Mouse (Mus musculus) embryonic stem cell, embryonic (primary cell): ENCODE measurements at regions not wholly inside any gene's neighbourhood (a gene's known extent, or its start where the extent isn't known, plus 50 kb on each side); places are given as distances from the start of the nearest gene placed in this dataset.
"Not testable (repeated sequence)": the region's sequence is repeated elsewhere in the genome, so short reads cannot be mapped to it uniquely, and the experiment has no call there.

ENCODE experiments used
- CTCF ChIA-PET, 4 experiments: fragments of 300-600 bp in 2 of 4; fragments of 350-600 bp in 2 of 4; sonication (Branson Sonifier 250); formaldehyde crosslinking; loops; one replicate each; lab custom pipeline; 2022; ENCODE audit warnings: inconsistent platforms in 2 of 4; lab: Charles Lee
- POLR2A ChIA-PET, 4 experiments: fragments of 300-600 bp in 2 of 4; fragments of 350-600 bp in 2 of 4; sonication (Branson Sonifier 250); formaldehyde crosslinking; loops; one replicate each; lab custom pipeline; 2022; ENCODE audit warnings: antibody characterized with exemption in 4 of 4, inconsistent platforms in 1 of 4; lab: Charles Lee

DNA sequence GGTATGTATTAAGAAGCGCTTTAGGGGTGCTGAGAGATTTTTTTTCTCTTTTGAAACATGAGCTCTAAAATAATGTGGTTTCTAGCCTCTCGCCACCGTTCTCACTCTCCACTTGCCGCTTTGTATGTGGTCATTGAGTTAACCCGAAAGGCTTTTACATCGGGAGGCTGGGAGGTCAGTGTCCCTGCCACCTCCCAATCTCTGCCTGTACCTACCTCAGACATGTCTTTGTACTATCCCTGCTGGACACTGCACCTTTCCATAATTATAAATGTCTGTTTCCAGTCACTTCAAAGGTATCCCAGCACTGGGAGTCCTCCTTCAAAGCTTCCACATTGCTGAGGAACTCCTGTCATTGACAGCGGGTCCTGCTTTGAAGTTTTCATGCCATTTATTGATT, 347.6 kb upstream of the Tbc1d2b start:
- POLR2A ChIA-PET: no interaction called here
- CTCF ChIA-PET: interaction anchor here in 1 of 4 experiments (0.6 kb wide), 2 partner anchors 10 to 810 kb away, joined by 3 read pairs; no protein-coding TSS in a partner anchor

DNA sequence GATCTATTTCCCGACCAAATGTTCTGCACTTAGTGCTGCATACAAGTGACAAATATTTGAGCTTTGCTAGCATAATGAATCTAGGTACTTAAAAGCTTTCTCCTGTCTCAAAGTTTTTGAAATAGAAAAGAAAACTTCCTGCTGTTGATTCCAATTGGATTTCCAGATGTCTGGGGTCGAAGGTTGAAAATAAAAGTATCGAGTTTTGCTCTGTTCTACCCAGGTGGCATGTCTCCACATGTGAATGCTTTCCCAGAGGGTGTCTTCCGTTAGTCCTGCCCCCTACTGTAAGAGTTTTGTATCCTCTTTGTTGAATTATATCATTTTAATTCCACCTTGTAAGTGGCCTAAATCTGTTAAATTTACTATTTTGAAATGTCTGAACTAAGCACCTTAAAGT, 327.3 kb upstream of the Tbc1d2b start:
- CTCF ChIA-PET: no interaction called here
- POLR2A ChIA-PET: no interaction called here

DNA sequence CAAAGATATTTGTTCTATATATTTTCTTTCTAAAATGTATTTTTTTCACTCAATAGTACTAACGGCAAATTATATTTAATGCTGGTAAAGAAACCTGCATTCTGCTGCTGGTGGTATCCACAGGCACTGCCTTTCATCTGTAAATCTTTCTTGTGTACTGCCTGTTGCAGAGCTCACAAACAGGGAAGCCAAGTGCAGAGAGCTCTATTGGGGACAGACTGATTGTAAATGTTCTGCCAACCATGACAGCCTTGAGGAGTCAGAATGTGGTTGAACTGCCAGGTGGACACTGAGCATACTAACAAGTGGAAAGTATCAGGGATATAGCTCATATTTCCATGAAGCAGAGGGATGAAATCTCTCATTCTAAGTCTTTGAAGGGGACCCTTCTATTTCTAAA, 286.1 kb upstream of the Tbc1d2b start:
- POLR2A ChIA-PET: no interaction called here
- CTCF ChIA-PET: no interaction called here

DNA sequence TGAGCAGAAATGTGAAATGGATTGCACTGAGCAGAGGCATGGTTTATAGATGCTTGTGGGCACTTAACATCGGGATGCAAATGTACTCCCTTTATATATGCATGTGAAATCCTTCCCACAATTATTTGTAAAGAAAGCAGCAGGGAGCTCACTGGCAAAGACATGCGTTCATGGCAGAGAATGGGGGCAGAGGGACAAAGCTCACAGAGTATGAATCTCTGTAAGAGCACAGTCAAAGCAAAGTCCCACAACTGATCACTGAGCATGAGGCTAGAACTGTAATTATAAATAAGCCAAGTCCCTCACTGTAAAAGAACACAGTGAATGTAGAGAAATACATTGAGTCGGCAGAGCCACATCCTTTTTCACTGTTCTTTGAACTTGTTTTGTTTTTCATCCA, 285.6 kb upstream of the Tbc1d2b start:
- CTCF ChIA-PET: no interaction called here
- POLR2A ChIA-PET: no interaction called here

DNA sequence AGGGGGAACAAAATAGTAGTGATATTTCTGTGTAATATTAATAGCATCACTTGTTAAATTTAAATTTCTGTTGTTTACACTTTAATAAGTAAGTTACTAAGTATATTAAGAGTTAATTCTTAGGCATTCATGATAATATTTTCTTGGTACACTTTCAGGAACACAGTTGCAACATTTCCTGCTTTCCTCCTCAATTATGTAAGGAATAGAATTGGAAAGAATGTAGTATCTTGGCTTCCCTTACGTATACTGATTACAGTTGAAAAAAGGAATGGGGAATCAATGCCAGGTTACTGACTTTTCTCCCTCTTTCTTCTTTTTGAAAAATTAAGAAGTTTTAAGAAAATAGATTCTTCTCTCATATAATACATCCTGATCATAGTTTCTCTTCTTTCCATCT, 277.3 kb upstream of the Tbc1d2b start:
- ChIA-PET CTCF (no interaction called here), POLR2A (no interaction called here)

DNA sequence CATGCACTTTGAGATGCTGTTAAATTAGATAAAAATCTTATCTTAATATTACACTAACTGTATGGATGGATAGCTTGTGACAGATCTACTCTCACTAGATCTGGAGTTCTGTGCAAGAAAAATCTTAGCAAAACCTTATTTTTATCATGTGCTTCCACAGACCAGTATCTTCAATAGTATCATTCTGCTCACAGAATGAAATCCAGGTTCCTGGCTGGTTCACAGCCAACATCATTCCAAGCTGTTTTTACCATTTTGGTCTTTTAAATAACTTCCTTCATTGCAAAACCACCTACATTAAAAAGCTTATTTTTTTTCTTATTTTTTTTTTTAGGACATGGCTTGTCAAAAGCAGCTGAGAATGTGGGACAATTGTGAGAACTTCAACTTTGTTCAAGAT, 276.1 kb upstream of the Tbc1d2b start:
- POLR2A ChIA-PET: no interaction called here
- CTCF ChIA-PET: interaction anchor here in 2 of 4 experiments (0.7 to 1.4 kb wide), 2 partner anchors 340 to 692 kb away, joined by 3 read pairs; no protein-coding TSS in a partner anchor

DNA sequence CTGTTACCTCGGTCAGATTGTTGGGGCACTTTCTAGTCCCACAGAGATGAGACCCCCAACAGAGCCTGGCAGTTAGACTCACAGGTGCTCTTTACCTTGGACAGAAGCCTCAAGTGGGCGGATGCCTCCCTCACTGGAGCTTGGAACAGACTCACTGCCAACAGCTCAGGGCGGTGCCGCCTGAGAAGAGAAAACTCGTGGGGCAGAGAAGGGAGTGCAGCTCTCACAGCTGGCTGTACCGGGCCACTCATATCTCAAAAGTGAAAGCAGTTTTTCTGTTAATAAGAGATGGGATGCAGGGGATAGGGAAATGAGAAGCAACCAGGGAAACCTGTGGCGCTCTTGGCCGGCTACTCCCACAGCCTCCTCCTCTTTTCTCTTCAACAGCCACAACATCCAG, 267.1 kb upstream of the Tbc1d2b start:
- POLR2A ChIA-PET, CTCF ChIA-PET: not testable (repeated sequence)

DNA sequence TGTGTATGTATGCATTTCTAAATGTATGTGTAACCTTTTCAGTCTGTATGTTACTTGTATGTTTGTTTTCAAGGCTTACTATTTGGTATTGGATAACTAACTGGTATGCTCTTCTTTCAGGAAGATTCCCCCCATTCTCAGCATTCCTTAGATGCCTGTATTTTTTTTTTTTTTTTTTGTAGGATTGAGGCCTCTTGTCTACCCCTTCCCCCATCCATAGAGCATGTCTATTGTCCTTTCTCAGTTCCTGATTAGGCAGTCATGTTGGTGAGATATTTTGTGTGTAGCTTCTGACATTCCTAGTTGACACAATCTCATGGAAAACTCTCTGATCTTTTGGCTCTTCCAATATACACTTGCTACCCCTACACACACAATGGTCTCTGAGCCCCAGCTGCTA, 262.8 kb upstream of the Tbc1d2b start:
- CTCF ChIA-PET: no interaction called here
- POLR2A ChIA-PET: no interaction called here

DNA sequence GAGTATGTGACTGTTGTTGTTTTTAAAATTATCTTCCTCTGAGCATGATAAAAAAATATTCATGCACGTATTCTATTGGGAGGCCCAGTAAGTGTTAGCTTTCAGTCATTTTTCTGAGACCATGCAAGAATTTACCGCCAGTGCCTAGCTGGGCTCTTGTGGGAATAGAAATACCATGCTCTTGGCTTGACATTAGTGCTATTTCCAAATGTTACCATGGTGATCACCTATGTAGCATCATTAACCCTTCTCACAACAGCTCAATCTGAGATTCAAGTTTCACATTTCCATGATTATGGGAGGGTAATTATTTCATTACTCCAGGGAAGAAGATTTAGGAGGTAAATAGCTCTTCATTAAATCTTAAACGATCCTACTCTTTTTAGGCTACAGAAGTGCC, 250.6 kb upstream of the Tbc1d2b start:
- CTCF ChIA-PET: interaction anchor here in 1 of 4 experiments (0.7 kb wide), 1 partner anchor 477 kb away, joined by 3 read pairs; no protein-coding TSS in a partner anchor
- POLR2A ChIA-PET: interaction anchor here in 1 of 4 experiments (0.6 kb wide), 1 partner anchor 1089 kb away, joined by 4 read pairs; no protein-coding TSS in a partner anchor

DNA sequence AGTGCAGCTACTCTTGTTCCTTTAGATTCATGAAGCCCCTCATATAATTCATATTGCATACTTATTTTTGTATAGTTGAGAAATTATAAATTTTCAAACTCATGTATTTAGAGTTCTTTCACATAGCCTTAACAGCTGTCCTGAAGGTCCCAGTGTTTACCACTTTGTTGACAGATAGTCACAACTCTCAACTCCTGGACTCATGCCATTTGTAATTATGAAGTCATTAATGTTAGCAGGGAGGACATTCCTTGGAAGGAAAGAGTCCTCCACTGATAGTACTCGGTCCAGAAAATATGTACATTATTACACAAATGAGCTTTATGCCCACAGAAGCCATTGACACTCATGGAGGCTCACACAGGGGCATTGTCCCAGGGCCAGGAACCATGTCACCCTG, 224.3 kb upstream of the Tbc1d2b start:
- CTCF ChIA-PET: no interaction called here

DNA sequence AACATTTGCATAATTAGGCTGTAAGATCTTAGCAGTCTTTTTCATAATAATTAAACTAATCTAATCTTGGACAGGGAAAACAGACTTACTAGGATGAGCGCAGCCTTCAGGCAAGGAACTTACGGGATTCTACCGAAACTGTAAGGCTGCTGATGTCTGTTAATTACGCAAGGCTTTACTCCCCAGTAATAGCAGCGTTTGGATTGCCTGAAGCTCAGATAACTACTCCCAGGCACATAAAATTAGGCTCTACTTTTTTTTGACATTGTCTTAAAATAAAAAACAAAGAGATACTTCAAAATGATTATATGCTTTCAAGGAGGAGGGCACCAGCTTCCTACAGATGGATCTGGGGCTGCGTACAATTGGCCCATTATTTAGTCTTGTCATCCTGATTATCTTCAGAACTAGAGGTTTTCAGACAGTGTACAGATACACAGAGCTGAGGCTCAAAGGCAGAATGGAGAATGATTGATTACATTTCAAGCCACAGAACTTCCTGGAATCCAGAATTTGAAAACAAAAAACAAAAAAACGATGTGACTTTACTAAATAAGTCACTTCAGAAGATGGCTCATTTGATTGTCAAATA, 220.1 kb upstream of the Tbc1d2b start:
- ChIA-PET CTCF (no interaction called here), POLR2A (no interaction called here)

More for the DNA sequence above, 224.3 kb upstream of the Tbc1d2b start:
- POLR2A ChIA-PET: no interaction called here

DNA sequence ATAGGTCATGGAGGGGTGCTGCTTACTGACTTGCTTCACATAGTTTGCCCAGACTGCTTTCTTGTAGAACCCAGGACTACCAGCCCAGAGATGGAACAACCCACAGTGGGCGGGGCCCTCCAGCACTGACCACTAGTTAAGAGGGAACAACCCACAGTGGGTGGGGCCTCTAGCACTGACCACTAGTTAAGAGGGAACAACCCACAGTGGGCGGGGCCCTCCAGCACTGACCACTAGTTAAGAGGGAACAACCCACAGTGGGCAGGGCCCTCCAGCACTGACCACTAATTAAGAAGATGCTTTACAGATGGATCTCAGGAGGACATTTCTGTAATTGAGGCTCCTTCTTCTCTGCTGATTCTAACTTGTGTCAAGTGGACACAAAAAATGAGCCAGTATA, 180.0 kb upstream of the Tbc1d2b start:
- POLR2A ChIA-PET: no interaction called here
- CTCF ChIA-PET: no interaction called here

DNA sequence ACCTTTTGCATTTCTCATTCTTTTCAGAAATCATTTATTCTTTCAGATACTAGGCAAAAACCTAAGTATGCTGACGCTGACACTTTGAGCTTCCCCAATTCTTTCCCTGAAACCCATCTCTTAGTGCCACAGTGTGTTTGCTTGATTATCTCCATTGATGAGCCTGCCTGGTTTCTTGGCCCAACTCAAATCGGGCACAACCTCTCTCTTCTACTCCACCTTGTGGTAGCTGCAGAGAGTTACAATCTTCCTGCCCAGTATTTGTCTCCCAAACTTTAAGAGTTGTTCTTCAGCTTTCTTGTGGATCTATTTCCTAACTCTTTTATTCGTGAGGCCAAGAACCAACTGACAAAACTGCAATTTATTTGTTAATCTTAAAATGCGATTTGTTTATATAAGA, 176.4 kb upstream of the Tbc1d2b start:
- POLR2A ChIA-PET: interaction anchor here in 1 of 4 experiments (0.7 kb wide), 1 partner anchor 338 kb away, joined by 3 read pairs; no protein-coding TSS in a partner anchor
- CTCF ChIA-PET: interaction anchor here (0.6 to 2.6 kb wide), 12 partner anchors 9 to 320 kb away, joined by 3 to 19 read pairs (median 4); no protein-coding TSS in a partner anchor

DNA sequence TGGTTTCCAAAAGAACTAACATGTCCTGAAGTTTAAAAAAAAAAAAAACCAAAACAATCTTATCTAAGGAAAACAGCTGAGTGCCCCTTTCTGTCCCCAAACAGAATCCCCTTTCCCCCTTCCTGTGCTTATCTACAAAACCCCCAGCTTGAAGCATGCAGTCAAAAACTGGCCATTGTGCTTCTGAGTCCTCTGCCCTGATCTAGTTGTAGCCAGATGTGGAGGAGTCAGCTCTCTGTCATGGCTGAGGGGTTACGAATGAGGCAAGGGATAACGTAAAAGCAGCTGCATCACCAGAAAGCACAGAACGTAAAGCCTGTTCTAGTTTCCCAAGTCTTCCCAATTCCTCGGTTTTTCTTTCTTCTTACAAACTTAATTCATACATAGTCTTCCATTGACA, 164.3 kb upstream of the Tbc1d2b start:
- POLR2A ChIA-PET: interaction anchor here in 1 of 4 experiments (0.6 kb wide), 2 partner anchors 466 to 515 kb away, joined by 3 read pairs; no protein-coding TSS in a partner anchor
- CTCF ChIA-PET: no interaction called here

DNA sequence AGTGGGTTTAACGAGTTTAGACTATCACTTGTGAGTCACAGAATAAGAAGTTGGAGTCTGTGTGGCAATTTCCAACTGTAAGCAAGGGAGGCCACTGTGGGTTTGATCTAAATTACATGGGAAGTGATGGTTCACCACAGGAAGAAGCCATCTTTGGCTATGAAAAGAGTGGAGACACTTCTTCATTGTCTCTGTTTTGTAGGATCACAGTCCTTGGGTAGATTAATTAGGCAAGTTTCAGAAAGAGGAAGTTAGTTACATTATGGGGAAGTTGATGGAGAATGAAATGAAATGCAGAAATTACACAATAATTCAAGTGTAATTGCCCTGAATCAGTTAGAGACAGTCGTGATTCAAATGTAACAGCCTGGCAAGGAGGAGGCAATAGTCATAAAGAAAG, 160.3 kb upstream of the Tbc1d2b start:
- ChIA-PET CTCF (no interaction called here), POLR2A (no interaction called here)

DNA sequence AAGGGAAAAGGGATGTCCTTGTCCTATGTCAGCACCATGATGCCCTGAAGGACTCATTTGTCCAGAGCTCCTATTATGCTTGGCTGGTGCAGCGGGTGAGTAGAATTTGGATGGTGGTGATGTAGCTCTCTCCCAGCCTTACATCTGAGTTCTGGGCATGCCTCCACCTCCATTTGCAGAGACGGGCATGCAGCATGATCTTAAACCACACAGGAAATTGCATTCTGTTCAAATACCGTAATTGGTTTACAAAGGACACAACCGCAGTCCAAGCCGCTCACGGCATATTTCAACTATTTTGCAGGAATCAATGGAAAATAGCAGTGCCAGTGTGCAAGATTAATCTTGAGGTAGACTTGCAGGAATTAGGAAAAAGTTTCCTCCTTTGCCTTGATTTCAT, 151.1 kb upstream of the Tbc1d2b start:
- POLR2A ChIA-PET: no interaction called here
- CTCF ChIA-PET: no interaction called here

DNA sequence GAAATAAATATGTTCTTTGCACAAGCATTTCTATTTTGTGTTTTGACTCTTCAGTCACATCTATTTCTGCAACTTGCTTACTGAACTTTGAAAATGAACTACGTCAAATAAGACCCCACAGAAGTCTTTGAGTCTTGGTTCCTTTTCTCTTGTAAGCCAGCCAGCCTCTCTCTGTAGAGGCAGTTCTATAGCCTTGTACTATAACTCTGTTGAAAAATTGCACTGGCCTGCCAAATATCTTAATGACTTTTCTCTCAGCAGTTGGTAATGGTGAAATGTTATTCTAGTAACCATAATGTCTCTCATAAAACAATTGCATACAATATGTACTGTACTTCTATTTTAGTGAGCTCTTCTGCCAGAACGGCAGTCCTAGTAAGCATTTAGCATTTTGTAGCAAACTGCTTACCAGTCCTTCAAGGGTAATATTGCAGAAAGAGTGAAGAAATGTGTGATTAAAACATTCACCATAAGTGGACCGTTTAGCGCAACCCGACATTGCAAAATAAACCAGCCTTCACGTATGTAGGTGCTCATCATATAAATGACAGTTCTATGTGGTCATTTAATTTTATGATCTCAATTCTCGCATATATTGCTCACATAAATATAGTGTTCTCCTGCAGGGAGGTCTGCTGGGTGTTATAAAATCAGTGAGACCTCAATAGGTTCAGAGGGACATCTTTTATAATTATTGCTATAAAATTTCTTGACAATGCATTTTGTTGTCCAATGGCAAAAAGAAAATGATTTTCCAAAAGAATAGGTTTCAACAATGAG, 149.3 kb upstream of the Tbc1d2b start:
- ChIA-PET CTCF (no interaction called here), POLR2A (no interaction called here)

DNA sequence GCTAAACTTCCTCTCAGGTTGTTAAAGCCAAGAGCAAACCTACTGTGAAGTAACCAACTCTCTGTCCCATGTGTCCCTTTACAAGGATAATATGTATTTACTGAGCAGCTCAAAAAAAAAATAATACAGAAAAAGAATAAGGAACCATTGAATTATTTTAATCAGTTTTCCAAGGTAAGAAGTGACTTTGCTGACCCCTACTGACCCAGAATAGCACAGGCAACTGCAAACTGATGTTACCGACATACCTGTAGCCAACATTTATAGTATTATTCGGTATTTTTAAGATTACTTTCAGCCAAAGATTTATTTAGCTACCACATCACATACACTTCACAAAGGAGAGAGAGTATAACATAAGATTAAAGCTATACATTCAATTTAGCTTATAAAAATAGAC, 138.2 kb upstream of the Tbc1d2b start:
- ChIA-PET CTCF (interaction anchor here in 3 of 4 experiments (1.0 to 1.5 kb wide), 2 partner anchors 202 kb away, joined by 3 to 7 read pairs (median 4); no protein-coding TSS in a partner anchor), POLR2A (no interaction called here)

DNA sequence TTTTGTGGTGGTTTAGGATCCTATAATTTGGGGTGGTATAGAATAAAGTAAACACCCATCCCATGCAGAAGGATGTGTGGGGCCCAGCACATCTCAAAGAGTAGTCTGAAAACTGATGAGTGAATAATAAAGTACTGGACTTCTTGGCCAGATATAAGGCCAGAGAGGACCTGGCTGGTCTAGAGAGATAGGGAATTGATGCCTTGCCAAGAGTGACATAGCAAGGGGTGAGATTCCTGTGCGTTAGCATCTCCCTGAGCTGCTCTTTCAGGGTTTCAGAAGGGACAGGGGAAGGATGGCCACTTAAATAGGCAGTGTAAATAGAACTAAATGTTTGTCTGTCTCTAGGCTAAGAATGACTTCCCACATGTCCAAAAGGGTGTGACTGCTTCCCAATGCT, 137.0 kb upstream of the Tbc1d2b start:
- POLR2A ChIA-PET: no interaction called here

DNA sequence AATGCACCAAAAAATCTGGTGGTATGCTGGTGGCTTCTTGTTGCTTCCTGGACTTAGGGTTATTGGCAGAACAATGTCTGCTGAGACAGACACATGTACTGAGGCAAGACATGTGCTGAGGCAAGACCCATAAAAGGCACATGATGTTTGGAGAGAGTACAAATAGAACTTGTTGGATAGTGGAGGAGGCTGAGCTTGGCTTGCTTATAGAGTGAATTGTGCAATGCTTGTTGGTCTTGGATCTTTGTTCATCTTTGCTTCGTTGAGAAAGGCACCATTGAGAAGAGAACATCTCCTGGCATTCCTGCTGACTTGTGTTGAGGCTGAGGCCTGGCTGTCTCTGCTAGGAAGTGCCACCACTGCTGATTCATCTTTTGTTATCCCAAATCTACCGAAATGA, 117.8 kb upstream of the Tbc1d2b start:
- POLR2A ChIA-PET: interaction anchor here in 1 of 4 experiments (0.6 kb wide), 1 partner anchor 50 kb away, joined by 6 read pairs; no protein-coding TSS in a partner anchor
- CTCF ChIA-PET: no interaction called here

More for the DNA sequence above, 137.0 kb upstream of the Tbc1d2b start:
- CTCF ChIA-PET: interaction anchor here in 1 of 4 experiments (1.5 kb wide), 1 partner anchor 201 kb away, joined by 7 read pairs; no protein-coding TSS in a partner anchor
